Mouse (Mus musculus) regulatory T cell (primary cell): ENCODE results near the gene Map3k14.

Source experiments
- in situ Hi-C: fragments of 300-600 bp; cut with MboI, MseI; formaldehyde crosslinking; loops from one replicate; pipeline ENCODE4 v1.15.1; 2025; ENCODE audit warnings: high pct_unique_total_duplicates

Map3k14 gene

GRCm38 (mm10) chr11:103176510-103176909 is 90.8 kb downstream of the Map3k14 start:
- in situ Hi-C loops = no loop called here

GRCm38 (mm10) chr11:103175688-103176442 is 91.4 kb downstream of the Map3k14 start:
- in situ Hi-C loops = no loop called here

GRCm38 (mm10) chr11:103174891-103175391 is 92.3 kb downstream of the Map3k14 start:
- in situ Hi-C loops = loop anchor here (5.0 kb wide), 1 partner anchor 152 kb away; no protein-coding TSS in a partner anchor

GRCm38 (mm10) chr11:103174411-103174832 is 92.8 kb downstream of the Map3k14 start:
- in situ Hi-C loops = loop anchor here (5.0 kb wide), 1 partner anchor 153 kb away; no protein-coding TSS in a partner anchor

GRCm38 (mm10) chr11:103173771-103174344 is 93.4 kb downstream of the Map3k14 start:
- in situ Hi-C loops = loop anchor here (5.0 kb wide), 1 partner anchor 153 kb away; no protein-coding TSS in a partner anchor

- in situ Hi-C loops = loop anchor here (5.0 kb wide), 1 partner anchor 154 kb away; no protein-coding TSS in a partner anchor
Measured at GRCm38 (mm10) chr11:103173041-103173770, 94.1 kb downstream of the Map3k14 start.

GRCm38 (mm10) chr11:103172392-103173040 is 94.8 kb downstream of the Map3k14 start:
- in situ Hi-C loops = loop anchor here (5.0 kb wide), 1 partner anchor 155 kb away; no protein-coding TSS in a partner anchor

- in situ Hi-C loops = loop anchor here (5.0 kb wide), 1 partner anchor 155 kb away; no protein-coding TSS in a partner anchor
Measured at GRCm38 (mm10) chr11:103171703-103172391, 95.4 kb downstream of the Map3k14 start.

GRCm38 (mm10) chr11:103171286-103171620 is 96.0 kb downstream of the Map3k14 start:
- in situ Hi-C loops = loop anchor here (5.0 kb wide), 1 partner anchor 156 kb away; no protein-coding TSS in a partner anchor

GRCm38 (mm10) chr11:103170494-103171285 is 96.6 kb downstream of the Map3k14 start, which contains the start of gene Fmnl1:
TSS of gene Fmnl1 (plus strand) at chr11:103171107.
- in situ Hi-C loops = loop anchor here (5.0 kb wide), 1 partner anchor 157 kb away; no protein-coding TSS in a partner anchor

- in situ Hi-C loops = loop anchor here (5.0 kb wide), 1 partner anchor 157 kb away; no protein-coding TSS in a partner anchor
Measured at GRCm38 (mm10) chr11:103170111-103170493, 97.2 kb downstream of the Map3k14 start.
